Mouse (Mus musculus) thymus, postnatal 36 days (tissue): Measurements from ENCODE around the gene Fam186b.
A peak's percentile ranks its signal among the peaks of the same experiment; 100 is the strongest.

Source experiments
- DNase-seq, 2 experiments: peaks; one replicate each; pipeline ENCODE4 v3.0.0; 2022; ENCODE audit warnings: mixed read lengths in 2 of 2

The Fam186b gene

GRCm38 (mm10) chr15:99319411-99319871 lies 23.8 kb upstream of the Fam186b start:
- no peak for DNase-seq

DNA sequence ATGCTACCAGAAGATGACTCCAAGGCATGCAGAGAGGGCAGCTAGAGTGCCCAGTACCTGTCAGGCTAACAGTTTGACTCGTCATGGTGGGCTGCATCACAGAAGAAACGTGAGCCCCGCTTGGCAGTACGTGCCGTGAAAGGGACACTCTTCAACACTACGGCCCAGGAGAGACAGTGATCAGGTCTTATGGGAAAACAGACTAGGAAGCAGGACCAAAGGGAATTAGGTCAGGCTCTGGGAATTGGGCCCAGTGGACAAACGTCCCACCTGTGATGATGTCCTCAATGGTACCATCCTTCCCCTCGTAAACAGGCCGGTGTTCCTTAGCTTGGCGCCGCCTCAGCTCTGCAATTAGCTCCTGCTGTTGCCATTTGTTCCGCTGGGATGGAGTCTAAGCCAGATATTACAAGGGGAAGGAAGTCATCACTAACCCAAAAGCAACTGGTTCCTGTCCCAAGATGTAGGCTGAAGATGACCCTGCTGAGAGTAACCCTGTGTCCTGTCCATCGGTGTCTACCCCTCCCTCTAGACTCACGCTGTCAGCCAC lies 23.2 kb upstream of the Fam186b start:
- no peak for DNase-seq

DNA sequence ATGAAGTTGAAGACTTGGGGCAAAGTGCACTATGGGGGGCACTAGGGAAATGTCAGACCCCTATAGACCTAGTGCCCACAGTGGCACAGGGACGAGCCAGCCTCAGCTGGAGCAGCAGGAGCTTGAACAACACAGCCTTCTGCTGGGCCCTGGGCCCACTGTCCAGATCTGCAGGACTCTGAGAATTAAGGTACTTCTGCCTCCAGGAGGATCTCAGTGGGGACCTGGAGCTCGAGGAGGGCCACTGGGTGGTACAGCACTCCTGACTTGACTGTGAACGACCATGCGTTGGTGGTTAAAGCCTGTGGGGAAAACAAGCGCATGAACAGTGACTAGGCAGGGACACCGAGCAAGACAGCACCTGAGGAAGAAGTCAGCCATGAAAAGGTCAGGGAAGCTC lies 22.4 kb upstream of the Fam186b start:
- no peak for DNase-seq

- no peak for DNase-seq
These were observed 21.6 kb upstream of the Fam186b start for GRCm38 (mm10) chr15:99317267-99317651.

DNA sequence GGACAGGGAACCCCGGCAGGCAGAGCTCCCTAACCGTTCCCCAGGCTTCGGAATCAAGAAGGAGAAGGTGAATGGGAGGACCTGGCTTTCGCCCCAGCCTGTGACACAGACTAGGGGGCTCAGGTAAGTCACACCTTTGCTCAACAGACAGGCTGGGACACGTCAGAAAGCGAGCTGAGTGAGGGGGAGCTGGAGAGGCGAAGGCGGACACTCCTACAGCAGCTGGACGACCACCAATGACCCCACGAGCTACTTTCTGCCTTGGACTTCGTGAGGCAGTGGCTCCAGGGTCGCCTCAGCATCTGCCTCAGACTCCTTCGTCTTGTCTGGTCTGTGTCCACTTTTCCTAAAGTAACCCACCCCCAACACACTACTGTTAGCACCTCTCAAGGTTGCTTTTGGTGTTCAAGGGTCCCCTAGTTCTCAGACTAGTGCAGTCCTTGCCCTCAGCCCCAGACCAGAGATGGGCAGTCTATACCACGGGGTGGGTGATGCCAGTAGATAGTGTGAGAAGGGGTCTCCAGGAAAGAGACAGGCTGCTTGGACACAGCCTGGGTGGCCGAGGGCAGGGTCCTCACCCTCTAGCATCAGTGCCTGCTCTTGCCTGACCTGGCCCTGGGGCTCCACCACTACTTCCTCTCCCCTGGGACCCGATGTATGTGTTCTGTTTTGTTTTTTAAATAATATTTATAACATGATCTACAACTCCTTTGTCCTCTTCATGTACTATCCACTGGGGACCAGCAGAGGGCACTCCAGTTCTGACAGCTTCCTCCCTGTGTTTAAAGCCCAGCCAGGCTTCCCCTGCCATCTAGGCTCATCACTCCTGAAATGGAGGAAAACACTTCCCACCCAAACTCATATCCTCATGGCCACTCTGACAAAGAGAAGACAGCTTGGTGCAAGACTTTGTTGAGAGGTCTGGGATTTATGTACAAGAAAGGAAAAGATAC lies 20.9 kb upstream of the Fam186b start:
- peak; percentile 63 to 67 for DNase-seq

DNA sequence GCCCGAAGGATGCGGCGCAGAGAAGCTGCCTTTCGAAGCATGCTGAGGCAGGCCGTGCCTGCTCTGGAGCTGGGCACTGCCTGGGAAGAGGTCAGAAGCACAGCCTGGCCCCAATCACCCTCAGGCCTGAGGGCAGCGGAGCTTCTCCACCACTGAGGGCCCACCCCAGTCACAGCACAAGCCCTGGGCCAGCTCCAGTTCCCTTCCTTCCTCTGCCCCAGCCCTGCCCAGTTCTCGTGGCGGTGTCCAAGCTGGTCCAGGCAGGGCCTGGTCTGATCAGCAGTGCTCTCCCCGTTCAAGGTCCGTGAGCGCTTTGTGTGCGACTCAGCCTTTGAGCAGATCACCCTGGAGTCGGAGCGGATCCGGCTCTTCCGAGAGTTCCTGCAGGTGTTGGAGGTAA lies 19.2 kb upstream of the Fam186b start:
- no peak for DNase-seq

GRCm38 (mm10) chr15:99310617-99311016 lies 14.9 kb upstream of the Fam186b start:
- no peak for DNase-seq

DNA sequence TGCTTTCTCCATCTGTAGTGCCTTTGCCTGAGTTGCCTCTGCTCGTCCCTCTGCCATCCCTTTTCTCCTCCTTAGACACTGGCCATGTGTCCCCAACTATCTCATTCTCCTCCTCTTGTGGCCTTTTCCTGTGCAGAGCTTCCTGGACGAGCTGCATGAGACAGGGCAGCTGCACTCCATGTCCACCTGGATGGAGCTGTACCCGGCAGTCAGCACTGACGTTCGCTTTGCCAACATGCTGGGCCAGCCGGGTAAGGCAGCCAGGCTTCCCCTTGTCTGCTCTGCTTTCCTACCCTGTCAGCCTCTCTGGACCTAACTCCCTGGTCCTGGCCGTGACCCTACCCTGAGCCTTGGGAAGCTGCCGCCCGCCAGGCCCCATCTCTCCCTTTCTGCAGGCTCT lies 13.9 kb upstream of the Fam186b start:
- DNase-seq = no peak

DNA sequence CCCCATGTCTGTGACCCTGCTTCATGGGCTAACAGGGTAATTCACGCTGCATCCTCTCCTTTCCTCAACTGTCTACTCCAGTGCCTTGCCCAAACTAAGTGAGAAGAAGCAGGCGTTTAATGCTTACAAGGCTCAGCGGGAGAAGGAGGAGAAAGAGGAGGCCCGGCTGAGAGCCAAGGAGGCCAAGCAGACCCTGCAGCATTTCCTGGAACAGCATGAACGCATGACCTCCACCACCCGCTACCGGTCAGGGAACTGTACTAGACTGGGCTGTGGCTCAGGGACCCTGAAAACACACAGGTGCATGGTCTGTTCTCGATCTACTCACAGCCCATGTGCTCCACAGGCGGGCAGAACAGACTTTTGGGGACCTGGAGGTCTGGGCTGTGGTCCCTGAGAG lies 11.8 kb upstream of the Fam186b start:
- DNase-seq = no peak

GRCm38 (mm10) chr15:99296213-99296612 lies 525 bp upstream of the Fam186b start:
- no peak for DNase-seq

GRCm38 (mm10) chr15:99294813-99295374 lies 794 bp downstream of the Fam186b start, which contains the start of gene Prpf40b:
Gene Prpf40b, plus strand, starts transcription at chr15:99295087.
- peak; percentile 85 to 90 for DNase-seq

- peak in 1 of 2 experiments; percentile 14 for DNase-seq
These were observed 1.4 kb downstream of the Fam186b start for GRCm38 (mm10) chr15:99294287-99294686.

- no peak for DNase-seq
These were observed 5.1 kb downstream of the Fam186b start for GRCm38 (mm10) chr15:99290586-99290985.

- DNase-seq = no peak
These were observed 10.5 kb downstream of the Fam186b start for GRCm38 (mm10) chr15:99285189-99285535.

GRCm38 (mm10) chr15:99284527-99285188 lies 11.0 kb downstream of the Fam186b start:
- DNase-seq = no peak

DNA sequence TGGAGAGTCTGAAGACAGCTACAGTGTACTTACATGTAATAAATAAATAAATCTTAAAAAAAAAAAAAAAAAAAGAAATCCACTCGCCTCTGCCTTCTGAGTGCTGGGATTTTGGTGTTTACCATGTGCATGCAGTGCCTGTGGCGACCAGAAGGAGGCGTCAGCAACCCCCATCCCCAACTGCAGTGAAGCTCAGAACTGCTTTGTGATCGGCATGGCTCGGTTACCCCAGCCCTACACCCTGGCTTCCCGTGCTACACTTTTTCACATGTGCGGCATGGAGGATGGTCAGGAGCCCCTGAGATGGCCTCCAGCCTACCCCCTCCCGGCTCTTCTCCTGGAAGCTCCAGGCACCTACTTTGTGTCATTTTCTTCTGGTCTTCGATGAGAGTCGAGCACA lies 12.2 kb downstream of the Fam186b start:
- peak in 1 of 2 experiments; percentile 16 for DNase-seq

- DNase-seq = no peak
These were observed 17.4 kb downstream of the Fam186b start for GRCm38 (mm10) chr15:99278271-99278670.

DNA sequence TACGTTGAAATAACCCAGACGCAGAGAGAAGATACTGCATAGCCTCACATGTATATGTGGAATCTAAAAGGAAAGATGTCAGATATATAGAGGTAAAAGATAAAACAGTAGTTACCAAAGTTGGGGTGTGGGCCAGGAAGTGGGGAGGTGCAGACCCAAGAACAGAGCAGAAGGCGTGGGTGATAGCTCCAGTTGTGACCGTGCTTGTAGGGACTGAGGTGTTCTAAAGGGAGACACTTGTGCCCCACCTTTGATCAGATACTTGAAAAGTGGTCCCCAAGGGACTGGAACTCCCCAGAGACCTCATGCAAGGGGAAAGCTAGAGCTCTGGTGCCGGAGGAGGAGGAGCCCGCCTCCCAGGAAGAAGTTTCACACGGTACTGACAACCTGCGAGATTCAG lies 19.6 kb downstream of the Fam186b start:
- DNase-seq = peak; percentile 15 to 30

DNA sequence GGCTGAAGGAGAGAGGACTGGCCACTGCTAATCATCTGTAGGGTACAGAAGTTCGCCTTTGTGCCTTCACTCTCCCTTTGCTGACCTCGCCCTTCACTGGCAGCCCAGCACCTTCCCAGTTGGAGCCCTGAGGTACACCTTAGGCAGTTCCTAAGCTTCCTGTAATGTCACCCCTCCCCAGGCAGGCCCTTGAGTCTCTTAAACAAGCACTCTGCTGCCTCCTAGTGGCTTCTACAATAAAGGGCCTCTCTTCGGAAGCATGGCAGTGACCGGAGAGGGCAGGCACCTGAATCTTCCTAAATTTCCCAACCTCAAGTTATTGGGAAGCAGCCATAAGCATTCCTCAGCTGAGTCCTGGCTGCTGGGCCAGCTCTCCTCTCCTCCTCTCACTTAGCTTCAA lies 30.0 kb downstream of the Fam186b start:
- peak; percentile 68 to 69 for DNase-seq

DNA sequence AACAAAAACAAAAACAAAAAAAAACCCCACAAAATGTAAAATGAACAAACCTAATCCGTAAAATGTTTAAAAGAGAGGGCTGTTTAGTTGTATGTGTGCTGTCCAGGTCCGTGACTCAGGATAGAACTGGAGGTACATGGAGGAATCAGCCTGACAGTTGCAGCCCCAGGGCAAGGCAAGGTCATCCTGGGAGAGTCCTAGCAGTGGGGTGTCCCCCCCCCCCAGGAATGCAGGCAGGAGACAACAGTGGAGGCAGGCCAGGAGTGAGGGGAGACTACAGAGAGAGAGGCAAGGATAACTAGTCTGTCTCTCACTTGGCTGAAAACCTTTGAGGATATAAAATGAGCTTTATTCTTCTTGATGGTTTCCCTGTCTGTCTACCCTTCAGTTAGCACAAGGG lies 31.3 kb downstream of the Fam186b start:
- no peak for DNase-seq

- no peak for DNase-seq
These were observed 33.0 kb downstream of the Fam186b start for GRCm38 (mm10) chr15:99262702-99263101.

DNA sequence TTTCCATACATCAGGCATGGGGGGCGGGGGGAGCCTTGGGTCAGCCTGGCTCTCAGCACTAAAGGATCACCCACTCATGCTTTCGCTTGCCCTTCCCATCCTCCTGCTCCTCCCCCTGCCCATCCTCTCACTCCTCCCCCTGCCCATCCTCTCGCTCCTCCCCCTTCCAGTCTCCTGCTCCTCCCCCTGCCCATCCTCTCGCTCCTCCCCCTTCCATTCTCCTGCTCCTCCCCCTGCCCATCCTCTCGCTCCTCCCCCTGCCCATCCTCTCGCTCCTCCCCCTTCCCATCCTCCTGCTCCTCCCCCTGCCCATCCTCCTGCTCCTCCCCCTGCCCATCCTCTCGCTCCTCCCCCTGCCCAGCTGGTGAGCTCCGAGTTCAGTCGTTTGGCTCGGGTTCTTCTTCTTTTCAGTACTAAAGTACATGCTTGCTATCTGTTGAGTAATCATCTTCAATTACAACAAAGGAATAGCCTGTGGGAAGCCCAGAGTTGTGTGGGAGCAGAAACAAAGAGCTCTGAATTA lies 35.9 kb downstream of the Fam186b start:
- peak; percentile 45 to 56 for DNase-seq

DNA sequence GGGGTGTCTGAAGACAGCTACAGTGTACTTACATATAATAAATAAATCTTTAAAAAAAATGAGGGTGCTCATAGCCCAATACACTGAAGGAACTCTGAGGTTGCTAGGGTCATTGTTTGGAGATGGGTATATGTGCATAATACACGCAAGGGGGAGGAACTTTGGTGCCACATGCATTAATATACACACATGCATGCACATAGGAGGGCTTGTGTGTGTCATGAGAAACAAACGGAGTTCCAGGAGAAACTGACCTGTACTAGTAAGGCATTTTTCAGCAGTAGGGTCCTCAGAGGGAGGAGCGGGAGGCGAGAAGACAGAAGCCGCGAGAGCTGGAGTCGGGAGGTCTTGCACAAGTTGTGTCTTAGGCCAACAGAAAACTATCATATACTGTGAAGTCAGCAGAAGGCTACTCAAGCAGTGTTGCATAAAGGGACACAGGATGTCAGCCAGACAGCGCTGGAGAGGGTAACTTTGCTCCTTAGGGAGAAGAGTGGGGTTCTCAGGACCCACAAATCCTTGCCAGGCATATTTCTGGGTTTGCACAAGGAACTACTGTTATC lies 36.4 kb downstream of the Fam186b start:
- no peak for DNase-seq
